In genomic region chr2:61808776-61809175, GRCm38 (mm10) we compare ENCODE assay signal across 12 mouse cellular contexts. TPM values are rescaled to one million over a fixed set of nuclear protein-coding genes. Genes with fewer than 3 reads are reported as not detected.
DNase-seq lines count a peak whose midpoint lies in the region; ATAC-seq lines count a peak whose summit lies in the region.
"Had no signal": no experiment of that assay in that cellular context is flagged by ENCODE, and none has a peak within 500 bp of the region (broad histone marks: within the 10 kb centered on the region; RNA-seq: fewer than 3 reads in every experiment).

No protein-coding gene starts in this region.

- no peak overlapping the region for H3K4me2 ChIP-seq in embryonic facial prominence, embryonic 11.5 days (ENCODE audit: low read depth, low read length)
- H3K4me2 ChIP-seq: liver, embryonic 15.5 days had no signal

- peaks cover 35% of the 10 kb centered on the region for H3K27me3 ChIP-seq in embryonic facial prominence, embryonic 11.5 days (ENCODE audit: control insufficient read depth, insufficient read depth, low read length)

- H3K9me3 ChIP-seq in embryonic facial prominence, embryonic 11.5 days (replicated peaks; ENCODE audit: control insufficient read depth, low read length) = no peaks in the 10 kb centered on the region
- H3K9me3 ChIP-seq: liver, embryonic 15.5 days had no signal

- H3K9ac ChIP-seq in embryonic facial prominence, embryonic 11.5 days (replicated peaks; ENCODE audit: low read length) = no peak overlapping the region
- H3K9ac ChIP-seq: liver, embryonic 15.5 days had no signal

- H3K4me1 ChIP-seq in embryonic facial prominence, embryonic 11.5 days (ENCODE audit: control insufficient read depth, insufficient read depth, low read length) = no peaks in the 10 kb centered on the region; the same call in 1 of the 2 replicates

- no peak overlapping the region for H3K4me3 ChIP-seq in embryonic facial prominence, embryonic 11.5 days (ENCODE audit: low read depth, low read length)
- H3K4me3 ChIP-seq: liver, embryonic 15.5 days had no signal

- H3K36me3 ChIP-seq in embryonic facial prominence, embryonic 11.5 days (replicated peaks; ENCODE audit: control insufficient read depth, insufficient read depth, low read depth, low read length) = no peaks in the 10 kb centered on the region
- H3K36me3 ChIP-seq: liver, embryonic 15.5 days had no signal

- no peak for ATAC-seq in embryonic facial prominence, embryonic 11.5 days (replicated peaks; ENCODE audit: insufficient number of reproducible peaks, low FRiP score, low TSS enrichment, low read depth)
- ATAC-seq in activated CD4-positive, CD25-positive, alpha-beta regulatory T cell, adult 4 months = no peak
- ATAC-seq: intestine, embryonic 16.5 days; midbrain, embryonic 16.5 days had no signal

- peak; percentile 6 for DNase-seq in kidney, postnatal 10 days
- no peak for DNase-seq in kidney, adult 11 months
- peak; percentile 26 for DNase-seq in right cerebral cortex, adult 18-20 months
- no peak for DNase-seq in right cerebral cortex, postnatal 25 days
- DNase-seq in embryonic facial prominence, embryonic 11.5 days (ENCODE audit: low spot score) = peak; percentile 2
- DNase-seq in naive thymus-derived CD4-positive, alpha-beta T cell, adult 2 months (ENCODE audit: low read depth) = peak; percentile 18
- no peak for DNase-seq in natural killer cell, adult 2 months (ENCODE audit: low spot score in 2 of 2)
- DNase-seq: cerebellum, postnatal 25 days had no signal

- no peak overlapping the region for H3K27ac ChIP-seq in embryonic facial prominence, embryonic 11.5 days (replicated peaks; ENCODE audit: low read depth, low read length)
- H3K27ac ChIP-seq: liver, embryonic 15.5 days had no signal

- WGBS in embryonic facial prominence, embryonic 11.5 days = 0% methylated on average over 6 of the region's 6 CpGs

RNA-seq across cellular contexts. Expression of gene Tbr1, which starts 6.0 kb away (rescaled TPM):
- 0.57 and 0.65 TPM in 2 replicates for polyA plus RNA-seq in embryonic facial prominence, embryonic 11.5 days (2014; fragmentation: Nextera tagmentation; extraction: Ambion mirVana)
- polyA plus RNA-seq in activated CD4-positive, CD25-positive, alpha-beta regulatory T cell, adult 4 months (2017; shearing (Covaris generic)) = not detected
- polyA plus RNA-seq: intestine, embryonic 16.5 days had no signal

Comparison
In these comparisons a context has a peak if more than half of its experiments do, and no peak if none do; other contexts are left out.
1. DNase-seq: peak in kidney, postnatal 10 days (single experiment), right cerebral cortex, adult 18-20 months (single experiment), embryonic facial prominence, embryonic 11.5 days (single experiment) and naive thymus-derived CD4-positive, alpha-beta T cell, adult 2 months (single experiment); none in kidney, adult 11 months (single experiment), right cerebral cortex, postnatal 25 days (single experiment) and natural killer cell, adult 2 months (0 of 2).